Mouse (Mus musculus) NIH3T3 (cell line): ENCODE data around the gene Slc7a14.
A peak's percentile ranks its signal among the peaks of the same experiment; 100 is the strongest.

Experiments
- DNase-seq: peaks from one replicate; pipeline ENCODE4 v3.0.0-alpha.2; 2012; ENCODE audit warnings: low read depth

Slc7a14 gene

DNA sequence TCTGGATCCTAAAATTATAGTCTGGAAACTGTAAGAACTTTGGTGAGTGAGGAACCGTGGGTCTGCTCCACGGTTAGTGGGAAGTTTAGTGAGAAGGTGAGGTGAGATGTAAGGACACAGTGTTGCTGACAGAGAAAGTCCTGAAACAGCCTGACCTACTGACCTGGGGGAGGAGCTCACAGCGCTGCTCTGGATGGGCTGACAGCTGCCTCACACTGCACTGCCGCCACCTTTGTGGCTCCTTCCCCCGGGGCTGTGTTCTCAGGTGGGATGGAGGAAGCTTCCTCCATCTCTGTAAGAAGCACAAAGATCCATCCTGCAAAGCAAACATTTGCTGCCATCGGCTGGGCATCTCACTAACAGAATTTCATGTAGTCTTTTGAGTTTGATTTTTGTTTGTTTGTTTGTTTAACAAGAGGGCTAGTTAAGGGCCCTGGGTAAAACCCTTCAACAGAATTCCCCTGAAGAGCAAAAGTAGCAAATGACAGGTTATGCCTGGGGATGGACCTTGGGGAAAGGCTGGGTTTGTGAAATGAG lies 101.7 kb downstream of the Slc7a14 start:
- no peak for DNase-seq

GRCm38 (mm10) chr3:31208046-31208445 lies 102.1 kb downstream of the Slc7a14 start:
- DNase-seq, result peak; percentile 82

GRCm38 (mm10) chr3:31205167-31205566 lies 105.0 kb downstream of the Slc7a14 start:
- DNase-seq, result no peak

- peak; percentile 34 for DNase-seq
Observed at GRCm38 (mm10) chr3:31203947-31204346, 106.2 kb downstream of the Slc7a14 start.

DNA sequence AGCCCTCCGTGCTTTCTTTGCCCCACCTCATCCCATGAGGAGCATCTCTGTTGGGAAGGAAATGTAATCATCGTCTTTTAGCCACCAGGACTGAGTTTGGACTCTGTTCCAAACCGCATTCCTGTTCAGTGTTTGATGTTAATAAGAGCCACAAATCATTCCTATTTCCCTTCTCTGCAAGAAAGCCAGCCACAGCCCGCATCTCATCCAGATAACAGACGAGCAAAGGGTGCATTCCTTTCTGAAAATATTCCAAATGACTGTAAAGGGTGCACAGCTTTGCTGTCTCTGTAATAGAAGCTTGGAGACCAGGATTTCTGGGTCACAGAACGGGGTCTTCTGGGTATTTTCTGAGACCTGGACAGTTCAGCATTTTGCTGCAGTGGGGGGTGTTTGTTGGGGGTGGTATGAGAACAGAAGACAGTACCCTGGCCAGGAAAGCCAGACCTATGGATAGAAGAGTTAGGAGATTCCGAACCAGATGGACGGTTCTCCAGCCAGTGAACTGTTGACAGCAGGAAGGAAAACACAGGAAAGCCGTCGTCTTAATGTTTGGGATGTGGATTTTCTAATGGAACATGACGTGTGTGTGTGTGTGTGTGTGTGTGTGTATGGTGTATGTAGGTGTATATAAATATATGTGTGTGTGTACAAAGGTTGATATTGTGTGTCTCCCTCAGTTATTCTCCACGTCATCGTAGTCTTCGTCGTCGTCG lies 110.9 kb downstream of the Slc7a14 start:
- peak; percentile 35 for DNase-seq

DNA sequence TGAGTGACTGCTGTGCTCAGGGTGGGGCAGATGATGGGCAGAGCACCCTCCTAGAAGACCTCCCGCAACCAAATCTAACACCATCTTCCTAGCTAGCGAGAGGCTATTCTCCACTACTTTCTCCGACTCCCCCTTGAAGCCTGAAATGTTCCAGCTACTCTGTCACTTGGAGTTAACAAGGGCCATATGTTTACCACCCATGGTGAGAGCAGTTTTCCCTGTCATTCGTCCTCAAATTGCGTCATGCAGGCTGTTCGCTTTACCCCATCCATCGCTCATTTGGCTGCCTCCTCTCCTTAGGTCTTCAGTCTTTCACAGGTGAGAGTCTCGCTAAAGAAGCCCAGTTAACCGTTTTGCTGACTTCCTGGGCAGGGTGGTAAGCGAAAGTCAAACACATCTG lies 118.8 kb downstream of the Slc7a14 start:
- DNase-seq, result no peak

DNA sequence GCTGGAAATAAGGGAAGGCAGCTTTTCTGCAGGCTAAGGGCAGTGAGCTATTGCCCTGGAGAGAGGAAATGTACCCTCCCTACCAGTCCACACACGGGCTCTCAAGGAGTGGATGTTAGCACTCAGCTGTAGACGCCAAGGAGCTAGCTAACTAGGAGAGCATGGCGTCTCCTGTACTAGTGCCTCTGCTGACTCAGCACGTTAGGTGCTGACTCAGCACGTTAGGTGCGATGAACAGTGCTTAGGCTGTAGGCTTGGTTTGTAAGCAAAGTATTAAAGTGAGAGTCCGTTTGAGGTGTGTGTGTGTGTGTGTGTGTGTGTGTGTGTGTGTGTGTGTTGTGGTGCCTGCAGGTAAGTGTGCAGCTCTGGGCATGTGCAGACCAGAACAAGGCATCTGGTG lies 119.8 kb downstream of the Slc7a14 start:
- DNase-seq, result no peak

DNA sequence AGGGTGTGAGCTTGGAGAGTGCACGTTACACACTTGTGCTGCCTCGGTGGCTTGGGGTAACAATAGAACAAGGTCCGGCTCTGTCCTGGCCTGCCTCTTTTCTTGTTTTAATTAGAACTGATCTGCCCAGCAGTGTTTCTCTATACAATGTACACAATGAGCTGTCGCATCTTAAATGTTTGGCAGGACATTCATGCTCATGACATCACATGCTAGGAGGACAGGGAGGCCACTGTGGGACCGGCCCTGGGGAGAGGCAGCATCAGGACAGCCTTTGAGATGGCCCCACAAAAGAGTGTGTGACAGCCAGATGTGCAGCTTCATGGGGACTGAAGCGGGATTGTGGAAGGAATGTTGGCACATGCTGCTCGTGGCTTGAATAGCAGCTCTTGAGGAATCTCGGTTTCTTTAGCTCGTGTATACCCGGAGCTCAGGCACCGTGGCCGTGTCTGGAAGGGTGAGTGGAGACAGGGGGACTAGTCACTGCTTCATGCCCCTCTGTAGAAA lies 143.8 kb downstream of the Slc7a14 start:
- DNase-seq, result no peak

DNA sequence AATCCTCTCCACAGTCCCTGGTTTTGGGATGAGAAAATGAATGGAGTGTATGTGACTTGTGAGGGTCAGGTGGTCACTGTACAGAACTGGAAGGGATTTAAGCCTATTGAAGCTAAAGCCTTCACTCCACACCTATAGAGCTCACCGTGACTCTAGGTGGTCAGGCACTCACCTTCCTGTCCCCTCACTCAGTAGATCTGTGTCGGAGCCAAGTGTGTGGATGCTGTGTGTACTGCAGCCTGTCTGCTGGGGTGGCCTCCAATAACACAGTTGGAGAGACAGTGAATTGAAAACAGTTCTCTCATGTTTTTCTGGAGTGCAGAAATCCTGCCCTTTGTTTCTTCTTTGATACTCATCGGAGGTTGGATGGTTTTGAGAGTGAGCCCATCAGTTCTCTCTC lies 144.4 kb downstream of the Slc7a14 start:
- DNase-seq, result no peak

- DNase-seq, result no peak
Observed at GRCm38 (mm10) chr3:31162860-31163259, 147.3 kb downstream of the Slc7a14 start.

DNA sequence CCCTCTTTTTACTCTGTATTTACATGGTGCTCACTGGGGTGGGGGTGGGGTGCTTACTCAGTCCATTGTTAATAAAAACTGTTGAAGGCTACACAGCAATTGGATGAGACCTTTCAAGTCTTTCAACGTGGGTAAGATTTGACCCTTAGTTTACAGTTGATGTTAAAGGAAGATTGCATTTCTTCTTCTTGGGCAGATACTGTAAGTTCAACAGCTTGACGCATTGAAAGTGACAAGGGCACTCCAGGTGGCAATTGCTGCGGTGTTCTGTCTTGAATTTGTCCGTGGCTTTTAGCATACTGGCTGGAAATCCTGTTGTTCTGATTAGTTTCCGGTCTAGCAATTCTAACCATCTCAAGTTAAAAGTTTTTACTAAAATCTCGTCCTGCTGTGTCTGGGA lies 148.8 kb downstream of the Slc7a14 start:
- DNase-seq, result no peak

DNA sequence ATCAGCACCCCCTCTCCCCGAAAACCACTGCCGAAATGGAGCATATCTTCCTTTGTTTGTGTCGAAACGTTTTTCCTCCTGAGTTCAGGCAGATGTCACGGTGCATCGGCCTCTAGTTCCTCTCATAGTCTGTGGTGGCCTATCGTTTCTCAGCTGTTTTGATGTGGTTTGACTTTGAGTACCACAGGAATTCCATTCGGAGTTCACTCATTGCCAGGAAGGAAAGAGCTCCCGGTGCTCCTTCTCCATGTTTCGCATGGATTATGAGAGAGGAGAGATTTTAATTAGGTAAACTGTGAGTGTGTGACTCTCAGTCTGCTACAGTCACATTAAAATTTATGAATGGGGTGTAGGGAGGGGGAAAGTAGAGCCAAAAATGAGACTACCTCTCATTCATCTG lies 150.1 kb downstream of the Slc7a14 start:
- no peak for DNase-seq

DNA sequence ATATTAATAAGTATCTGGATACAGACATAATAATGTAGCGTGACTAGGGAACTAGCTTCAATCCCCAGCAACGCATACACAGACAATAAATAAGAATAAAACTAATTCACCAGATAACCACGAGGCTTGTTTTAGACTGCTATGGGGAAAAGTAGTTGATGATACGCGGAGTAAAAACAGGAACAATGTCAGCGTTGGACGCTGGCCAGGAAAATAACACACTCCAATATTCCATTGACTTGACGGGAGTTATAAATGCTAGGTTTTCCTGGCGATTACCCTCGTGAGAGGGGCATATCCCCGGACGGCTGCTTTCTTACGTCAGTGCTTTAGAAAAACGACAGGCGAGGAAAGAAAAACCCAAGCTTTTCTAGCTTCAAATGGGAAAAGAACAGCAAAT lies 152.4 kb downstream of the Slc7a14 start:
- no peak for DNase-seq

DNA sequence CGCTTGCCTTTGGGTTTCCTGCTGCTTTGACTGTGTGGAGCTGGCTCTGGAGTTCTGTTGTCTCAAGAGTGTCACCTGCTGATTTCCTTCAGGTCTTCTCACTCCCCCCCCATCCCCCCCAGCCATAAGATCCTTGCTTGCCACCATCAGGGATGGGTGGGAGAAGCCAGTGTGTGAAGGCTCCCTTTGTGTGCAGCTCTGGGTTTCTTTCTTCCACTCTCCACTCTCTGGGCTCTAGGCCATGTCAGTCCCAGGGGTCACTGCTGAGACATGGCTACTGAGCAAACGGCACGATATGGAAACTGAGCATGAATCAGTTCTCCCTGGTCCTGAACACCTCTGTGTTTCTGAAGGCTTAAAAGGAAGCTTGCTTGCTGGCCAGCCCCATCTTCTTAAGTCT lies 154.1 kb downstream of the Slc7a14 start:
- peak; percentile 57 for DNase-seq
